Mouse (Mus musculus) liver, embryonic 14.5 days (tissue): ENCODE measurements around the gene Pdlim1.

Experiments
- CTCF ChIP-seq: IDR thresholded peaks from 2 replicates; pipeline ENCODE4 v1.5.1; 2016; ENCODE audit warnings: antibody characterized with exemption, low read depth, control low read depth
- EP300 ChIP-seq: IDR thresholded peaks from 2 replicates; pipeline ENCODE4 v1.6.1; 2016; ENCODE audit warnings: antibody characterized with exemption, low read depth

- no peak for TF ChIP-seq CTCF
- TF ChIP-seq EP300 = no peak
Observed at GRCm38 (mm10) chr19:40178311-40178710, 93.3 kb downstream of the Pdlim1 start.
